Mouse (Mus musculus): ENCODE measurements around the gene Zfp383. TPM values are rescaled to one million over a fixed set of nuclear protein-coding genes. Genes with fewer than 3 reads are reported as not detected.
"Not testable (repeated sequence)": the region's sequence is repeated elsewhere in the genome, so short reads cannot be mapped to it uniquely, and the experiment has no call there.

Zfp383 gene
- 0.36 TPM in 1 of 2 replicates, not detected in the other for total RNA-seq (2015; ENCODE audit: low replicate concordance)
- 0.39 TPM in 1 of 2 replicates, not detected in the other for total RNA-seq (2017; ENCODE audit: low replicate concordance)

GRCm38 (mm10) chr7:29908130-29908950, at the start of gene Zfp383:
Zfp383 (plus strand) TSS chr7:29908223.
- peak; percentile 57 for ATAC-seq (replicated peaks; ENCODE audit: low FRiP score, poor library complexity, severe bottlenecking)

DNA sequence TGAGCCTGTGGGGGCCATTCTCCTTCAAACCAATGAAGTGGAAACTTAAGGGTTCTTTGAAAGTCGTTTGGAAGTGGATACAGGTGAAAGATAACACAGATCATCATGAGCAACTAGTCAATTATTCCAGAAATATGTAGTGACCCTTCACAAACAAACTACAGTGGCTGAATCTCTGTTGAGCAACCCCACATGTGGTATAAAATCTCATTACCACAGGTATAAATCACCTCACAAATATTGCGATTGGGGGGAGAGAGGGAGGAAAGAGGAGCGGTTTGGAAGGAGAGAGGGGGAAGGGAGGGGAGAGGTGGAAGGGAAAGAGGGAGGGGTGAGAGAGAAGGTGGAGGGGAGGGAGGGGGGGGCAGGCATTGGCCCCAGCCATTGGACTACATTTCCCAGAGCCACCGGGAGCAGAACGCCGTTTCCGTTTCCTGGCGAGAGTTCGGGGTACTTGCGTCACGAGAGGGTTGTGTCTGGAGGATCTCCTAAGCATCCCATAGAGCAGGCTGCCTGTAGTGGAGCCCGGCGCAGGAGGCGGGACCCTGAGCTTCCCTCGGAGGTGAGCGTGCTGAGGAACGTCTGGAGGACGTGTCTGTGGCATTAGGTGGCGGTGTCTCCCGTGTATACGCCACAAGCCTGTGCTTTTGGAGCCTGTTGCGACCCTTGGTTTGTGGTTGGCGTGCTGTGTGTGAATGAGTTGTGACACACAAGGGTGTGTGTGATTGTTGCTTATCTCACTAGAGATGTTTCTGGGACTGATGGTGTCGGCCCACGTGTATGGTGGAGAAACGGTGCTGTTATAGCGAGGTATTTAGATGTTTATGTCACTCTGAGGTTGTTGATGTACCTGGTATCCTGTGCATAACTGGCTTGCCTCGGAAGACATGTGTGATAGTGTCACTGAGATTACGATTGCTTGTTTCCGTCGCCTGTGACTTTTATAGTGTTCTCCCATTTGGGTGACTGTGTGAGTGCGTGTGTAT, 48.2 kb upstream of the Zfp383 start, which contains the start of gene Zfp420:
TSS of gene Zfp420 (plus strand) at position 448 of the 986 bp plus-strand sequence.
- ATAC-seq (replicated peaks; ENCODE audit: low FRiP score, poor library complexity, severe bottlenecking), result peak; percentile 30; the same call in 1 of the 2 replicates

GRCm38 (mm10) chr7:29861660-29862059, 46.4 kb upstream of the Zfp383 start:
- no peak for ATAC-seq (replicated peaks; ENCODE audit: low FRiP score, poor library complexity, severe bottlenecking)

DNA sequence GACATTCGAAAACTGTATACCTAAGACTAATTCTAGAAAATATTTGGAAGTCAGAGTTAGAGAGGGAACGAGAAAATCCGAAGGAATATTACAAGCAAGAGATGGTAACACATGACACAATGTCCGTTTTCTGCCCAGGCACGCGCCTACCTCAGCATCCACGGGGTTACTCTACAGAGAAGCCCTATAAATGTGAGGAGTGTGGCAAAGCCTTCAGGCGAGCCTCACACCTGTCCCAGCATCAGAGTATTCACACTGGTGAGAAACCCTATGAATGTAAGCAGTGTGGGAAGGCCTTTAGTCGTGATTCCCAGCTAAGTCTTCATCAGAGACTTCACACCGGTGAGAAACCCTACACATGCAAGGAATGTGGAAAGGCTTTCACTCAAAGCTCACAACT, 33.8 kb upstream of the Zfp383 start:
- no peak for ATAC-seq (replicated peaks; ENCODE audit: low FRiP score, poor library complexity, severe bottlenecking)

DNA sequence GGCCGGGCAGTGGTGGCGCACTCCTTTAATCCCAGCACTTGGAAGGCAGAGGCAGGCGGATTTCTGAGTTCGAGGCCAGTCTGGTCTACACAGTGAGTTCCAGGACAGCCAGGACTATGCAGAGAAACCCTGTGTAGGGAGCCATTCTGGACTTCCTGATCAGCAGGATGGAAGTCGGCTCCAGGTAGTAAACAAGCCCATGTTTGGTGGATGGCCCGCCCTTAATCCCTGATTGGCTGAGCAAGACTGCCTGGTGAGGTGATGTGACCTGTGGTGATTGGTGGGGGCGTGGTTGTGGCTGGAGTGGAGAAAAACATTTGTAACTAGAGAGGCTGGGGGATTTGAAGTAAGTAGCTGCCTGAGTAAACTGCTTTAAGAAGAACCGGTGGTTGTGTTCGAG, 30.5 kb upstream of the Zfp383 start:
- not testable (repeated sequence) for ATAC-seq (replicated peaks; ENCODE audit: low FRiP score, poor library complexity, severe bottlenecking)

DNA sequence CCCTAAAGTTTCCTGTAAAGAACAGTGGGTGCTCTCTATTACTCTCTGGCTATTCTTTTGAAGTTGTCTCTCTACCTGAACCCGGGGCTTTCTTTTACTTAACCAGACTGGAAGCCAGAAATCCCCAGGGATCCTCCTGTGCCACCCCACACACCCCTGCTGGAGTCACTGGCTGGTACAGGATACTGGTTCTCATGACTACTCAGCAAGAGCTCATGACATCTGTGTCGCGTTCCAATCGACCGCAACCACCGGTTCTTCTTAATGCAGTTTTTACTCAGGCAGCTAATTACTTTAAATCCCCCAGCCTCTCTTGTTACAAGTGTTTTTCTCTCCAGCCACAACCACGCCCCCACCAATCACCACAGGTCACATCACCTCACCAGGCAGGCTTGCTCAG, 28.0 kb upstream of the Zfp383 start:
- no peak for ATAC-seq (replicated peaks; ENCODE audit: low FRiP score, poor library complexity, severe bottlenecking)

DNA sequence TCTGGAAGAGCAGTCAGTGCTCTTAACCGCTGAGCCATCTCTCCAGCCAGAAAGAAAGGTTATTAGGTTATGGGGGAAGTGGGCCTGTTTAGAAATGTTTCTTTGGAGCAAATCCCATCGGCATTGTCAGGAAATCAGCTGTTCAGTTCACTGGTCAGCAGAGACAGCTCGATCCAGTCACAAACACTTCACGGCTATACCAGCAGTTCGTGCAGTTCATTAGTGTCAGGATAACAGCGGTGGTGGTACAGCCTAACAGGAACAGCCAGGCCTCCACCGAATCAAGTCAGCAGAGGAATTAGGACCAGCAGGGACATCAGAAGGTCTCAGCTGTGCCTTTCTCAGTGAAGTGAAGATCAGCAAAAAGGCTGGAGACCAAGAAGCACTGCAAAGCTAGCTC, 27.1 kb upstream of the Zfp383 start:
- ATAC-seq (replicated peaks; ENCODE audit: low FRiP score, poor library complexity, severe bottlenecking), result no peak

- ATAC-seq (replicated peaks; ENCODE audit: low FRiP score, poor library complexity, severe bottlenecking), result no peak
Observed at GRCm38 (mm10) chr7:29890501-29890900, 17.5 kb upstream of the Zfp383 start.

GRCm38 (mm10) chr7:29892756-29893155, 15.3 kb upstream of the Zfp383 start:
- no peak for ATAC-seq (replicated peaks; ENCODE audit: low FRiP score, poor library complexity, severe bottlenecking)

DNA sequence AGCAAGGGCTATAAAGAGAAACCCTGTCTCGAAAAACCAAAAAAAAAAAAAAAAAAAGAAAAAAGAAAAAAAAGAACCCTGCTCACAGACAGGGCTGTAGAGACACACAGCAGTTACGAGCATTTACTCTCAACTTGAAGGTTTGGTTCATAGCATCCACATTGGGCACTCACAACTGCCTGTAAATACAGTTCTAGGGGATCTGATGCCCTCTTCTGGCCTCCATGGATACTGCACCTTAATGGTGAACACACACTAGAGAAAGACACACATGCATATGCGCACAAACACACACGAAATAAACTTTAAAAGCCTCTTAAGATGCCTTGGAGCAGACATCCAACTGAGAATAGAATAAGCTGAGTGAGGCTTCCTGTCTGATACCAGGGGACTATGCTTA, 9.7 kb upstream of the Zfp383 start:
- no peak for ATAC-seq (replicated peaks; ENCODE audit: low FRiP score, poor library complexity, severe bottlenecking)

- ATAC-seq (replicated peaks; ENCODE audit: low FRiP score, poor library complexity, severe bottlenecking), result no peak
Observed at GRCm38 (mm10) chr7:29904101-29904500, 3.9 kb upstream of the Zfp383 start.

DNA sequence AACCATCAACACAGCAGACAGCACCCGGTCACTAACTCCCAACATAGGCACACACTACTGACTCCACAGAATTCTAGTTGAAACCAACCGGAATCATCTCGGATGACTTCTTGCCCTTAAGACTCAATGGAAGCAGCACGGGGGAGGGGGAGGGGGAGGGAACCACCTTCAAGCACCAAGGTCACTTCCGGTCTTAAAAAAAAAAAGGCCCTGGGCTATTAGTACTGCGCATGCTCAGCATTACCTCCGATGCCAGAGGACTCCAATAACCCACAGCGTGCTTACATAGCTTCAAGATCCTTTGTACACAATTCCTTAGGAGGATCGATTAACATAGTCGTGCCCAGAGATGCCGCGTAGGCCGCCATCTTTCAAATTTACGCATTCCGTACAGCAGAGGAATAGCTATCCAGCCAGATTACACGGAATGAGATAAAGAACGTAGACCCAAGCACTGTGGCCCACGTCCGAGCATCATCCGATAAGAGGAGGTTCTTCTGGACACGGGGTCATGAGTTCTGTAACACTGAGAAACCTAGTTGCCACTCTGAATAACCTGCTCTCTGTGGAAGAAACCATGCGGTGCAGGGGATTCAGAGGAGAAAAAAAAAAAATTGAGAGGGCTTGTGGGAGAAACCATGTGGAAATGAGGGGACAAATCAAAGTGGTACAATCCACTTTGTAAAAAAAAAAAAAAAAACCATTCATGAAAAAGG, 1.9 kb upstream of the Zfp383 start, which contains the start of gene Zfp27:
TSS of gene Zfp27 (minus strand) at position 607 of the 716 bp plus-strand sequence.
- peak; percentile 88 for ATAC-seq (replicated peaks; ENCODE audit: low FRiP score, poor library complexity, severe bottlenecking)

GRCm38 (mm10) chr7:29906682-29907058, 1.4 kb upstream of the Zfp383 start:
- ATAC-seq (replicated peaks; ENCODE audit: low FRiP score, poor library complexity, severe bottlenecking), result no peak

GRCm38 (mm10) chr7:29907206-29907605, 817 bp upstream of the Zfp383 start:
- ATAC-seq (replicated peaks; ENCODE audit: low FRiP score, poor library complexity, severe bottlenecking), result no peak

GRCm38 (mm10) chr7:29910252-29910651, 2.2 kb downstream of the Zfp383 start:
- ATAC-seq (replicated peaks; ENCODE audit: low FRiP score, poor library complexity, severe bottlenecking), result no peak

DNA sequence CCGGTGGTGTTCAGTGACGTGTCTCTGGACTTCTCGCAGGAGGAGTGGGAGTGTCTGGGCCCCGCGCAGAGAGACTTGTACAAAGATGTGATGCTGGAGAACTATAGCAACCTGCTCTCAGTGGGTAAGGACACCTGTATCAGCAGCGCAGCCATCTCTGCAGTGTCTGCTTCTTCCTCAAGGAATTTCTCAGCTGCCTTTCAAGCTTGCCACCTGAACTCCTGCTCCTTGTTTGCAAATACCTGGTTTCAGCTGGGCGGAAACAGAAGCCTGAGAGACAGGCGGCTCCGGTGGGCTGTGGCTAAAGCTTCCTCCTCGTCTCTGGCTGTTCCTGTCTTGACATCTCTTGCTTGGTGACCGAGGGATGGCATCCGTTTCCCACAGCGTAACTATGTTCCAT, 4.1 kb downstream of the Zfp383 start:
- ATAC-seq (replicated peaks; ENCODE audit: low FRiP score, poor library complexity, severe bottlenecking), result no peak

DNA sequence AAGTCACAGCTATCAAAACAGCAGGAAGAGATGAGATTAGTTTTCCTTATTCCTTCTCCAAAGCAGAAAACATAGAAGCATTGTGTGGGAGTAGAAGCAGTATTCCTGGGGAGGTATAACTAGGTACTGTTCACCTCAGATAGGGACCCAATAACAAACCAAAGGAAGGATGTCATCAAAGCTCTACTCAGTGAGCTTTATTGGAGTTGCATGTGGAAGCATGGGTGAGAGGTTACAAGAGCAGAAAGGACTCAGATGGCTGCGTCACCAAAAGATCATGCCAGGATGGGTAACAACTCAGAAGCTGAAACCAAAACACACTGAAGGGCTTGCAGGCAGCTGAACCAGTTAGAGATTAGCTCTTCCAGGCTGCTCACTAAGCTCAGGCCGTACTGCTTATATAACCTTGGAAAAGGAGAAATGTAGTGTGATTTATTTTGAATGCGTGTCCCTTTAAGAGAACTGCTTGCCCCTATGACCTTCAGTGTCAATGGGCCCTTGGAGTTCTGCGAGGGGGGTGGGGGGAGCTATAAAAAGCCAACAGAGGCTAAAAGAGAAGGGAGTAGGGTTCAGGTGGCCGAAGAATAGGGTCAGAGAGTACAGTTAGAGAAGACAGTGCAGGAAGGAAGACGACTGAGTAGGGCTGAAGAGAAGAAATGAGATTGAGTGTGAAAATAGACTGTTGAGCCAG, 9.5 kb downstream of the Zfp383 start:
- ATAC-seq (replicated peaks; ENCODE audit: low FRiP score, poor library complexity, severe bottlenecking), result no peak

DNA sequence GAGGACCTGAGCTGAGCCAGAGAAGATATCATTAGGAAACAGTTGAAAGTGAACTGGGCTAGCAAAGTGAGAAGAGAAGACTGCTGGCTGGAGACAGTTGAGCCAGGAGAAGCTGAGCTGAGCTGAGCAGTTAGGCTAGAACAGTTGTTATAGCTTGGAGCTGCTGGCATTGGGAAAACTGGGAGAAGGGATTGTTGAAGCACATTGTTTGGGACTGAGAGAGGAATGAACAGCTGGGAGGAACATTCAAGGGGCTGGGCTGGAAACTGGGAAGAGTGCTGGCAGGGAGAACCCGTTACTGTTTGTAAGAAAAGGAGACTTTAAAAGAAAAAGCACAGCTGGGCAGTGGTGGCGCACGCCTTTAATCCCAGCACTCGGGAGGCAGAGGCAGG, 10.0 kb downstream of the Zfp383 start:
- ATAC-seq (replicated peaks; ENCODE audit: low FRiP score, poor library complexity, severe bottlenecking), result no peak

GRCm38 (mm10) chr7:29921439-29922093, 13.5 kb downstream of the Zfp383 start:
- no peak for ATAC-seq (replicated peaks; ENCODE audit: low FRiP score, poor library complexity, severe bottlenecking)

All from erythroid progenitor cell, adult 5-6 weeks (primary cell).